Mouse (Mus musculus) MEL (cell line): Measurements from ENCODE around the gene Ephb2. TPM values are rescaled to one million over a fixed set of nuclear protein-coding genes. Genes with fewer than 3 reads are reported as not detected.

Experiments used
- DNase-seq: peaks from one replicate; pipeline ENCODE4 v3.0.0; 2011; ENCODE audit warnings: low read depth, low spot score
- H3K27ac ChIP-seq: 2 replicates; pipeline ENCODE4 v1.5.1; 2012; ENCODE audit warnings: low read depth, mild to moderate bottlenecking, control low read depth, low read length, moderate library complexity; ENCODE audit not compliant: control insufficient read depth
- H3K27me3 ChIP-seq, 2 experiments: fragments of 150-350 bp in 1 of 2; sonication (generic) in 1 of 2; 2 replicates each; pipeline ENCODE4 v1.6.1; 2012; ENCODE audit warnings: low read length in 2 of 2, mild to moderate bottlenecking in 2 of 2, improper control_type of control experiment in 1 of 2, moderate library complexity in 1 of 2; ENCODE audit not compliant: insufficient read depth in 2 of 2, control insufficient read depth in 1 of 2
- H3K36me3 ChIP-seq, 2 experiments: 2 replicates each; pipeline ENCODE4 v1.6.1; 2012 to 2014; ENCODE audit warnings: low read length in 2 of 2, improper control_type of control experiment in 1 of 2, inconsistent platforms in 1 of 2, mild to moderate bottlenecking in 1 of 2; ENCODE audit not compliant: insufficient read depth in 2 of 2, control insufficient read depth in 1 of 2
- H3K4me1 ChIP-seq, 2 experiments: fragments of 150-350 bp in 1 of 2; sonication (generic) in 1 of 2; 2 replicates each; pipeline ENCODE4 v1.6.1; 2012; ENCODE audit warnings: low read length in 2 of 2, improper control_type of control experiment in 1 of 2, mild to moderate bottlenecking in 1 of 2; ENCODE audit not compliant: insufficient read depth in 2 of 2, control insufficient read depth in 1 of 2
- H3K4me3 ChIP-seq, 2 experiments: fragments of 150-350 bp in 1 of 2; sonication (generic) in 1 of 2; 2 replicates each; pipeline ENCODE4 v1.5.1; 2012; ENCODE audit warnings: low read depth in 2 of 2, low read length in 2 of 2, mild to moderate bottlenecking in 2 of 2, moderate library complexity in 2 of 2, control low read depth in 1 of 2, improper control_type of control experiment in 1 of 2; ENCODE audit not compliant: control insufficient read depth in 1 of 2, insufficient read depth in 1 of 2
- H3K79me2 ChIP-seq: 2 replicates; pipeline ENCODE4 v1.6.1; 2012; ENCODE audit warnings: mild to moderate bottlenecking, low read length, moderate library complexity; ENCODE audit not compliant: control insufficient read depth, poor library complexity, insufficient read depth
- H3K9ac ChIP-seq: 2 replicates; pipeline ENCODE4 v1.6.1; 2012; ENCODE audit warnings: low read depth, mild to moderate bottlenecking, control low read depth, low read length, moderate library complexity; ENCODE audit not compliant: control insufficient read depth, poor library complexity, severe bottlenecking
- H3K9me3 ChIP-seq: fragments of 150-350 bp; sonication (generic); replicated peaks from 2 replicates; pipeline ENCODE4 v1.6.1; 2012; ENCODE audit warnings: mild to moderate bottlenecking, low read length, improper control_type of control experiment, moderate library complexity; ENCODE audit not compliant: insufficient read depth
- BHLHE40 ChIP-seq: IDR thresholded peaks from 2 replicates; pipeline ENCODE4 v1.6.1; 2012; ENCODE audit warnings: low read depth, mild to moderate bottlenecking, inconsistent platforms, low read length, improper control_type of control experiment, borderline replicate concordance
- CHD1 ChIP-seq: IDR thresholded peaks from 2 replicates; pipeline ENCODE4 v1.6.1; 2012; ENCODE audit warnings: low read depth, mild to moderate bottlenecking, inconsistent platforms, low read length, improper control_type of control experiment
- CHD2 ChIP-seq: IDR thresholded peaks from 2 replicates; pipeline ENCODE4 v1.6.1; 2011; ENCODE audit warnings: low read length, improper control_type of control experiment
- CTCF ChIP-seq, 3 experiments: IDR thresholded peaks in 2 of 3; conservative IDR thresholded peaks in 1 of 3; 2 replicates each; pipeline ENCODE4 v1.5.1; 2011 to 2012; ENCODE audit warnings: low read length in 3 of 3, low read depth in 2 of 3, mild to moderate bottlenecking in 2 of 3, improper control_type of control experiment in 1 of 3, inconsistent platforms in 1 of 3, mixed read lengths in 1 of 3, moderate library complexity in 1 of 3; ENCODE audit not compliant: control insufficient read depth in 1 of 3, insufficient read depth in 1 of 3, poor library complexity in 1 of 3, severe bottlenecking in 1 of 3
- ELF1 ChIP-seq: IDR thresholded peaks from 2 replicates; pipeline ENCODE4 v1.6.1; 2014; ENCODE audit warnings: low read depth, mild to moderate bottlenecking, inconsistent platforms, low read length, improper control_type of control experiment, moderate library complexity
- ETS1 ChIP-seq: IDR thresholded peaks from 2 replicates; pipeline ENCODE4 v1.6.1; 2012; ENCODE audit warnings: low read depth, mild to moderate bottlenecking, inconsistent platforms, low read length, improper control_type of control experiment, moderate library complexity
- GATA1 ChIP-seq: IDR thresholded peaks from 2 replicates; pipeline ENCODE4 v1.6.1; 2011; ENCODE audit warnings: low read depth, low read length, improper control_type of control experiment
- HCFC1 ChIP-seq: IDR thresholded peaks from 2 replicates; pipeline ENCODE4 v1.6.1; 2012; ENCODE audit warnings: low read depth, mild to moderate bottlenecking, inconsistent platforms, low read length, improper control_type of control experiment, moderate library complexity
- JUND ChIP-seq: IDR thresholded peaks from 2 replicates; pipeline ENCODE4 v1.6.1; 2011; ENCODE audit warnings: low read depth, mild to moderate bottlenecking, improper control_type of control experiment, low read length
- KAT2A ChIP-seq: conservative IDR thresholded peaks from 2 replicates; pipeline ENCODE4 v1.6.1; 2012; ENCODE audit warnings: low read depth, low read length, improper control_type of control experiment, inconsistent platforms
- MAFK ChIP-seq: IDR thresholded peaks from 2 replicates; pipeline ENCODE4 v1.6.1; 2011; ENCODE audit warnings: low read depth, mild to moderate bottlenecking, low read length, improper control_type of control experiment, borderline replicate concordance
- MAZ ChIP-seq: IDR thresholded peaks from 2 replicates; pipeline ENCODE4 v1.6.1; 2012; ENCODE audit warnings: low read depth, mild to moderate bottlenecking, inconsistent platforms, low read length, improper control_type of control experiment
- MEF2A ChIP-seq: IDR thresholded peaks from 2 replicates; pipeline ENCODE4 v1.6.1; 2014; ENCODE audit warnings: low read depth, mild to moderate bottlenecking, inconsistent platforms, low read length, improper control_type of control experiment; ENCODE audit not compliant: poor library complexity, insufficient replicate concordance, severe bottlenecking; ENCODE audit errors: extremely low read depth
- MXI1 ChIP-seq: IDR thresholded peaks from 2 replicates; pipeline ENCODE4 v1.6.1; 2011; ENCODE audit warnings: mild to moderate bottlenecking, low read depth, low read length, improper control_type of control experiment
- MYC ChIP-seq: IDR thresholded peaks from 2 replicates; pipeline ENCODE4 v1.6.1; 2011; ENCODE audit warnings: low read depth, mild to moderate bottlenecking, low read length, improper control_type of control experiment, moderate library complexity
- NELFE ChIP-seq: IDR thresholded peaks from 2 replicates; pipeline ENCODE4 v1.6.1; 2011; ENCODE audit warnings: low read depth, low read length, improper control_type of control experiment
- NRF1 ChIP-seq: IDR thresholded peaks from 2 replicates; pipeline ENCODE4 v1.6.1; 2014; ENCODE audit warnings: low read depth, mild to moderate bottlenecking, inconsistent platforms, low read length, improper control_type of control experiment, moderate library complexity; ENCODE audit not compliant: poor library complexity, insufficient read depth, severe bottlenecking
- POLR2A ChIP-seq, 2 experiments: IDR thresholded peaks; 2 replicates each; pipeline ENCODE4 v1.6.1; 2011 to 2012; ENCODE audit warnings: low read length in 2 of 2, mild to moderate bottlenecking in 2 of 2, control low read depth in 1 of 2, improper control_type of control experiment in 1 of 2, low read depth in 1 of 2, moderate library complexity in 1 of 2; ENCODE audit not compliant: control insufficient read depth in 1 of 2, insufficient read depth in 1 of 2, poor library complexity in 1 of 2
- POLR2AphosphoS2 ChIP-seq: IDR thresholded peaks from 2 replicates; pipeline ENCODE4 v1.6.1; 2011; ENCODE audit warnings: low read length, improper control_type of control experiment
- POLR2AphosphoS5 ChIP-seq: IDR thresholded peaks from 2 replicates; pipeline ENCODE4 v1.6.1; 2012; ENCODE audit warnings: low read depth, borderline replicate concordance, mild to moderate bottlenecking, inconsistent platforms, low read length, moderate library complexity, mixed read lengths
- RAD21 ChIP-seq: IDR thresholded peaks from 2 replicates; pipeline ENCODE4 v1.6.1; 2011; ENCODE audit warnings: mild to moderate bottlenecking, low read depth, low read length, improper control_type of control experiment
- SIN3A ChIP-seq: IDR thresholded peaks from 2 replicates; pipeline ENCODE4 v1.6.1; 2012; ENCODE audit warnings: low read length, improper control_type of control experiment, inconsistent platforms
- SMC3 ChIP-seq: IDR thresholded peaks from 2 replicates; pipeline ENCODE4 v1.6.1; 2011; ENCODE audit warnings: low read depth, low read length, improper control_type of control experiment
- TBP ChIP-seq: IDR thresholded peaks from 2 replicates; pipeline ENCODE4 v1.8.0; 2011; ENCODE audit warnings: low read depth, low read length, improper control_type of control experiment
- TCF12 ChIP-seq: IDR thresholded peaks from 2 replicates; pipeline ENCODE4 v1.6.1; 2014; ENCODE audit warnings: low read depth, mild to moderate bottlenecking, inconsistent platforms, low read length, improper control_type of control experiment, moderate library complexity
- UBTF ChIP-seq: IDR thresholded peaks from 2 replicates; pipeline ENCODE4 v1.6.1; 2012; ENCODE audit warnings: low read depth, mild to moderate bottlenecking, inconsistent platforms, low read length, improper control_type of control experiment, moderate library complexity, borderline replicate concordance; ENCODE audit not compliant: insufficient read depth
- USF1 ChIP-seq: IDR thresholded peaks from 2 replicates; pipeline ENCODE4 v1.6.1; 2014; ENCODE audit warnings: low read depth, mild to moderate bottlenecking, inconsistent platforms, low read length, improper control_type of control experiment, moderate library complexity
- USF2 ChIP-seq, 2 experiments: IDR thresholded peaks; 2 replicates each; pipeline ENCODE4 v1.6.1; 2011 to 2012; ENCODE audit warnings: improper control_type of control experiment in 2 of 2, low read length in 2 of 2, borderline replicate concordance in 1 of 2, inconsistent platforms in 1 of 2, low read depth in 1 of 2, mild to moderate bottlenecking in 1 of 2; ENCODE audit not compliant: insufficient read depth in 1 of 2
- ZC3H11A ChIP-seq: IDR thresholded peaks from 2 replicates; pipeline ENCODE4 v1.6.1; 2012; ENCODE audit warnings: low read depth, mild to moderate bottlenecking, inconsistent platforms, low read length, improper control_type of control experiment
- ZKSCAN1 ChIP-seq: IDR thresholded peaks from 2 replicates; pipeline ENCODE4 v1.6.1; 2012; ENCODE audit warnings: low read depth, mild to moderate bottlenecking, inconsistent platforms, low read length, improper control_type of control experiment, moderate library complexity
- ZMIZ1 ChIP-seq: IDR thresholded peaks from 2 replicates; pipeline ENCODE4 v1.6.1; 2012; ENCODE audit warnings: low read depth, mild to moderate bottlenecking, inconsistent platforms, low read length, improper control_type of control experiment, moderate library complexity
- polyA plus RNA-seq, 2 experiments: library from polyadenylated mRNA; stranded (reverse) in 1 of 2; unstranded in 1 of 2; fragments of >175 nt in 1 of 2; fragments of >200 nt in 1 of 2; gene quantifications; 2 replicates each; pipeline versions ENCODE4 v1.2.1 to v1.2.4; 2012; ENCODE audit warnings: low replicate concordance in 2 of 2, low read depth in 1 of 2; ENCODE audit not compliant: insufficient read length in 2 of 2, insufficient read depth in 1 of 2, missing spikeins in 1 of 2
- total RNA-seq: library from RNA; depleted of rRNA; stranded (reverse); fragments of 300-350 nt; gene quantifications from 2 replicates; pipeline ENCODE4 v1.2.3, GENCODE M21; 2012

The Ephb2 gene
- total and polyA plus RNA-seq, 3 experiments, result 1.9 to 4.1 TPM; not detected in 1

GRCm38 (mm10) chr4:136754256-136754655 is 81.5 kb downstream of the Ephb2 start:
- TF ChIP-seq POLR2A (IDR thresholded peaks at IDR 0.05; ENCODE audit: control insufficient read depth in 1 of 2, insufficient read depth in 1 of 2, low read depth in 1 of 2, low read length in 2 of 2, poor library complexity in 1 of 2), result no peak
- TF ChIP-seq USF1, result no peak
- TF ChIP-seq ELF1, result no peak
- no peak for TF ChIP-seq NELFE
- no peak for TF ChIP-seq MEF2A
- TF ChIP-seq BHLHE40, result no peak
- no peak for TF ChIP-seq ZC3H11A
- no peak for TF ChIP-seq POLR2AphosphoS5
- no peak for TF ChIP-seq MYC
- no peak for TF ChIP-seq CHD2
- no peak for TF ChIP-seq ZMIZ1
- no peak for TF ChIP-seq RAD21
- TF ChIP-seq ETS1, result no peak
- no peak for TF ChIP-seq CHD1
- no peak for TF ChIP-seq SIN3A
- no peak for TF ChIP-seq UBTF
- TF ChIP-seq SMC3, result no peak
- no peak for TF ChIP-seq POLR2AphosphoS2
- TF ChIP-seq ZKSCAN1, result no peak
- Histone ChIP-seq H3K36me3 (no peaks in the 10 kb centered on the region), H3K27me3 (0 out of 4 replicates have a peak, but pooled peaks cover 0 to 1% of the 10 kb centered on the region in 2 experiments), H3K79me2 (no peaks in the 10 kb centered on the region), H3K9ac (no peak overlapping the region), H3K4me1 (no peaks in the 10 kb centered on the region), H3K4me3 (no peak overlapping the region), H3K27ac (no peak overlapping the region), H3K9me3 (no peaks in the 10 kb centered on the region)
- no peak for DNase-seq

GRCm38 (mm10) chr4:136751355-136752020 is 84.3 kb downstream of the Ephb2 start:
- no peak overlapping the region for H3K4me3 ChIP-seq
- no peak overlapping the region for H3K9ac ChIP-seq
- H3K9me3 ChIP-seq, result no peaks in the 10 kb centered on the region
- H3K79me2 ChIP-seq, result no peaks in the 10 kb centered on the region
- TF ChIP-seq TBP (no peak), MYC (no peak), USF1 (no peak), USF2 (IDR thresholded peaks at IDR 0.05; ENCODE audit: borderline replicate concordance in 1 of 2, insufficient read depth in 1 of 2, low read depth in 1 of 2, low read length in 2 of 2) (no peak), SIN3A (no peak), GATA1 (no peak), TCF12 (no peak), MXI1 (no peak), RAD21 (no peak), NRF1 (no peak), MEF2A (no peak), MAZ (no peak), CTCF (IDR thresholded peaks at IDR 0.05 in 2 of 3, conservative IDR thresholded peaks at IDR 0.05 in 1 of 3; ENCODE audit: control insufficient read depth in 1 of 3, insufficient read depth in 1 of 3, low read depth in 2 of 3, low read length in 3 of 3, poor library complexity in 1 of 3, severe bottlenecking in 1 of 3) (no peak), MAFK (no peak), KAT2A (no peak), NELFE (no peak), CHD2 (no peak), HCFC1 (no peak), JUND (no peak)
- TF ChIP-seq, all 39 proteins: peak for 0
- H3K36me3 ChIP-seq, result no peaks in the 10 kb centered on the region
- H3K27me3 ChIP-seq, result no peaks in the 10 kb centered on the region
- H3K27ac ChIP-seq, result no peak overlapping the region
- no peaks in the 10 kb centered on the region for H3K4me1 ChIP-seq
- no peak for DNase-seq
